Mouse (Mus musculus) ES-E14 (cell line): ENCODE results near the gene Rfwd3. TPM values are rescaled to one million over a fixed set of nuclear protein-coding genes. Genes with fewer than 3 reads are reported as not detected.
"Not testable (repeated sequence)": the region's sequence is repeated elsewhere in the genome, so short reads cannot be mapped to it uniquely, and the experiment has no call there.

Experiments used
- DNase-seq: peaks from one replicate; pipeline ENCODE4 v3.0.0-alpha.2; 2013; ENCODE audit warnings: low read depth, low spot score
- H3K27ac ChIP-seq: 2 replicates; pipeline ENCODE4 v1.5.1; 2012; ENCODE audit warnings: low read depth, mild to moderate bottlenecking, low read length, moderate library complexity, mixed read lengths; ENCODE audit not compliant: poor library complexity, insufficient read depth, severe bottlenecking
- H3K36me3 ChIP-seq: 2 replicates; pipeline ENCODE4 v1.6.1; 2012; ENCODE audit warnings: mild to moderate bottlenecking, low read length, moderate library complexity, mixed read lengths; ENCODE audit not compliant: control insufficient read depth, poor library complexity, insufficient read depth, severe bottlenecking
- H3K4me1 ChIP-seq, 2 experiments: fragments of 150-350 bp in 1 of 2; sonication (generic) in 1 of 2; 2 replicates each; pipeline ENCODE4 v1.6.1; 2012; ENCODE audit warnings: low read length in 2 of 2, mild to moderate bottlenecking in 1 of 2, mixed read lengths in 1 of 2; ENCODE audit not compliant: control insufficient read depth in 2 of 2, insufficient read depth in 2 of 2, poor library complexity in 1 of 2
- H3K4me3 ChIP-seq, 2 experiments: fragments of 150-350 bp in 1 of 2; sonication (generic) in 1 of 2; 2 replicates each; pipeline ENCODE4 v1.5.1; 2012; ENCODE audit warnings: low read length in 2 of 2, low read depth in 1 of 2, mild to moderate bottlenecking in 1 of 2, mixed read lengths in 1 of 2; ENCODE audit not compliant: insufficient read depth in 1 of 2, poor library complexity in 1 of 2, severe bottlenecking in 1 of 2
- H3K9ac ChIP-seq: 2 replicates; pipeline ENCODE4 v1.6.1; 2012; ENCODE audit warnings: low read depth, mild to moderate bottlenecking, low read length, mixed read lengths; ENCODE audit not compliant: poor library complexity, insufficient read depth, severe bottlenecking
- H3K9me3 ChIP-seq: fragments of 150-350 bp; sonication (generic); 2 replicates; pipeline ENCODE4 v1.6.1; 2012; ENCODE audit warnings: low read depth, mild to moderate bottlenecking, low read length; ENCODE audit not compliant: control insufficient read depth, insufficient read depth
- CHD2 ChIP-seq: IDR thresholded peaks from 2 replicates; pipeline ENCODE4 v1.6.1; 2014; ENCODE audit warnings: mild to moderate bottlenecking, low read depth, low read length, inconsistent platforms
- HCFC1 ChIP-seq: IDR thresholded peaks from 2 replicates; pipeline ENCODE4 v1.6.1; 2012; ENCODE audit warnings: low read length, inconsistent platforms, borderline replicate concordance; ENCODE audit not compliant: insufficient read depth
- MAFK ChIP-seq: IDR thresholded peaks from 2 replicates; pipeline ENCODE4 v1.6.1; 2014; ENCODE audit warnings: mild to moderate bottlenecking, low read depth, low read length, inconsistent platforms; ENCODE audit not compliant: insufficient read depth
- ZC3H11A ChIP-seq: IDR thresholded peaks from 2 replicates; pipeline ENCODE4 v1.6.1; 2012; ENCODE audit warnings: low read depth, mild to moderate bottlenecking, inconsistent platforms, low read length, borderline replicate concordance
- ZNF384 ChIP-seq: IDR thresholded peaks from 2 replicates; pipeline ENCODE4 v1.6.1; 2012; ENCODE audit warnings: low read depth, low read length, inconsistent platforms
- in situ Hi-C, 2 experiments: fragments of 600-800 bp; cut with MboI; formaldehyde crosslinking; loops; one replicate each; pipeline ENCODE4 v1.15.1; 2025; ENCODE audit warnings: low sequenced_read_pairs in 2 of 2, inconsistent platforms in 1 of 2; ENCODE audit not compliant: unreplicated experiment in 2 of 2
- total RNA-seq: library from RNA; depleted of rRNA; stranded (reverse); fragments of 300-350 nt; gene quantifications from 2 replicates; pipeline ENCODE4 v1.2.3, GENCODE M21; 2012

The Rfwd3 gene
- total RNA-seq, 1 experiment: 73.8 TPM

- H3K4me1 ChIP-seq: no peaks in the 10 kb centered on the region
- no peak for DNase-seq
- TF ChIP-seq MAFK (no peak), HCFC1 (no peak), ZNF384 (no peak), CHD2 (no peak), ZC3H11A (no peak)
- no peak overlapping the region for H3K9ac ChIP-seq
- no peaks in the 10 kb centered on the region for H3K36me3 ChIP-seq
- H3K4me3 ChIP-seq: no peak overlapping the region
- no peaks in the 10 kb centered on the region for H3K9me3 ChIP-seq
- in situ Hi-C loops: no loop called here
- no peak overlapping the region for H3K27ac ChIP-seq
Measured at GRCm38 (mm10) chr8:111252487-111253112, 47.4 kb downstream of the Rfwd3 start.

GRCm38 (mm10) chr8:111250111-111250510 is 49.9 kb downstream of the Rfwd3 start:
- Histone ChIP-seq H3K27ac (no peak overlapping the region), H3K36me3 (no peaks in the 10 kb centered on the region), H3K9ac (no peak overlapping the region), H3K4me3 (no peak overlapping the region), H3K9me3 (no peaks in the 10 kb centered on the region), H3K4me1 (no peaks in the 10 kb centered on the region)
- TF ChIP-seq ZC3H11A (no peak), ZNF384 (no peak), CHD2 (no peak), MAFK (no peak), HCFC1 (no peak)
- in situ Hi-C loops: no loop called here
- no peak for DNase-seq

GRCm38 (mm10) chr8:111248136-111248535 is 51.9 kb downstream of the Rfwd3 start:
- H3K36me3 ChIP-seq: no peaks in the 10 kb centered on the region
- in situ Hi-C loops: no loop called here
- no peaks in the 10 kb centered on the region for H3K9me3 ChIP-seq
- no peak overlapping the region for H3K4me3 ChIP-seq
- no peak overlapping the region for H3K9ac ChIP-seq
- H3K4me1 ChIP-seq: no peaks in the 10 kb centered on the region
- TF ChIP-seq HCFC1: no peak
- no peak for TF ChIP-seq ZC3H11A
- TF ChIP-seq ZNF384: no peak
- no peak for TF ChIP-seq CHD2
- no peak for TF ChIP-seq MAFK
- DNase-seq: no peak
- H3K27ac ChIP-seq: no peak overlapping the region

- DNase-seq, H3K9me3 ChIP-seq, H3K36me3 ChIP-seq, H3K27ac ChIP-seq, H3K9ac ChIP-seq, in situ Hi-C loops, H3K4me1 ChIP-seq, H3K4me3 ChIP-seq: not testable (repeated sequence)
Measured at GRCm38 (mm10) chr8:111246864-111247263, 53.2 kb downstream of the Rfwd3 start.

GRCm38 (mm10) chr8:111246287-111246830 is 53.7 kb downstream of the Rfwd3 start:
- H3K27ac ChIP-seq: no peak overlapping the region
- no peak overlapping the region for H3K4me3 ChIP-seq
- in situ Hi-C loops: no loop called here
- no peak for DNase-seq
- no peak overlapping the region for H3K9ac ChIP-seq
- no peak for TF ChIP-seq MAFK
- TF ChIP-seq ZNF384: no peak
- no peak for TF ChIP-seq CHD2
- no peaks in the 10 kb centered on the region for H3K9me3 ChIP-seq
- no peaks in the 10 kb centered on the region for H3K4me1 ChIP-seq
- H3K36me3 ChIP-seq: no peaks in the 10 kb centered on the region
